ENCODE assay signal across 8 mouse cellular contexts in genomic region chr8:95320224-95321139, GRCm38 (mm10). TPM values are rescaled to one million over a fixed set of nuclear protein-coding genes. Genes with fewer than 3 reads are reported as not detected.
DNase-seq lines count a peak whose midpoint lies in the region; ATAC-seq and TF ChIP-seq lines count a peak whose summit lies in the region.
"Had no signal": no experiment of that assay in that cellular context is flagged by ENCODE, and none has a peak within 500 bp of the region (broad histone marks: within the 10 kb centered on the region; RNA-seq: fewer than 3 reads in every experiment).

No protein-coding gene starts in this region.

- DNase-seq in R1 (ENCODE audit: low read depth, low spot score) = peak; percentile 82
- DNase-seq in forebrain, embryonic 11.5 days (ENCODE audit: low spot score) = peak; percentile 74
- peak; percentile 77 for DNase-seq in hindbrain, postnatal 0 days (ENCODE audit: low spot score)
- DNase-seq in liver, embryonic 13.5 days = peak; percentile 43
- DNase-seq in naive thymus-derived CD4-positive, alpha-beta T cell, adult 2 months (ENCODE audit: low read depth) = peak; percentile 88

- no peaks in the 10 kb centered on the region for H3K9me3 ChIP-seq in forebrain, embryonic 11.5 days (ENCODE audit: control insufficient read depth, low read length)
- H3K9me3 ChIP-seq in hindbrain, postnatal 0 days (ENCODE audit: low read length) = no peaks in the 10 kb centered on the region
- H3K9me3 ChIP-seq in liver, embryonic 13.5 days (replicated peaks) = no peaks in the 10 kb centered on the region
- H3K9me3 ChIP-seq in stomach, embryonic 15.5 days = no peaks in the 10 kb centered on the region

- H3K27me3 ChIP-seq in forebrain, embryonic 11.5 days (ENCODE audit: control insufficient read depth, insufficient read depth, low read length) = no peaks in the 10 kb centered on the region
- H3K27me3 ChIP-seq in hindbrain, postnatal 0 days (ENCODE audit: insufficient read depth, low read length) = no peaks in the 10 kb centered on the region
- peaks cover 40% of the 10 kb centered on the region for H3K27me3 ChIP-seq in liver, embryonic 13.5 days
- no peaks in the 10 kb centered on the region for H3K27me3 ChIP-seq in stomach, embryonic 15.5 days (replicated peaks)

- peak overlapping the region; percentile 58 for H3K4me2 ChIP-seq in forebrain, embryonic 11.5 days (ENCODE audit: low read depth, low read length, severe bottlenecking)
- H3K4me2 ChIP-seq in hindbrain, postnatal 0 days (ENCODE audit: low read depth, low read length) = peak overlapping the region; percentile 84
- peak overlapping the region; percentile 74 for H3K4me2 ChIP-seq in liver, embryonic 13.5 days
- peak overlapping the region; percentile 97 for H3K4me2 ChIP-seq in stomach, embryonic 15.5 days

- H3K4me1 ChIP-seq in brown adipose tissue, adult 24 weeks (ENCODE audit: control insufficient read depth, insufficient read depth, insufficient read length, low read length) = no peaks in the 10 kb centered on the region
- H3K4me1 ChIP-seq in forebrain, embryonic 11.5 days (replicated peaks; ENCODE audit: control insufficient read depth, insufficient read depth, low read length) = peaks cover 4% of the 10 kb centered on the region; the same call in 1 of the 2 replicates
- 0 out of 2 replicates have a peak, but pooled peaks cover 3% of the 10 kb centered on the region for H3K4me1 ChIP-seq in hindbrain, postnatal 0 days (ENCODE audit: insufficient read depth, low read length)
- H3K4me1 ChIP-seq in liver, embryonic 13.5 days (replicated peaks) = peaks cover 11% of the 10 kb centered on the region
- H3K4me1 ChIP-seq in stomach, embryonic 15.5 days = 0 out of 2 replicates have a peak, but pooled peaks cover 13% of the 10 kb centered on the region

- H3K36me3 ChIP-seq in forebrain, embryonic 11.5 days (ENCODE audit: control insufficient read depth, insufficient read depth, low read length) = no peaks in the 10 kb centered on the region; the same call in 1 of the 2 replicates
- H3K36me3 ChIP-seq in hindbrain, postnatal 0 days (ENCODE audit: insufficient read depth, low read length) = no peaks in the 10 kb centered on the region; the same call in 1 of the 2 replicates
- H3K36me3 ChIP-seq in liver, embryonic 13.5 days = peaks cover under 1% of the 10 kb centered on the region; the same call in 1 of the 2 replicates
- peaks cover 16% of the 10 kb centered on the region for H3K36me3 ChIP-seq in stomach, embryonic 15.5 days

- TF ChIP-seq CTCF in hindbrain, postnatal 0 days (IDR thresholded peaks at IDR 0.05; ENCODE audit: low read depth) = peak; percentile 52

- H3K27ac ChIP-seq in brown adipose tissue, adult 24 weeks (replicated peaks; ENCODE audit: low read depth, low read length) = no peak overlapping the region
- no peak overlapping the region for H3K27ac ChIP-seq in forebrain, embryonic 11.5 days (ENCODE audit: low read depth, low read length)
- H3K27ac ChIP-seq in hindbrain, postnatal 0 days = no peak overlapping the region
- no peak overlapping the region for H3K27ac ChIP-seq in liver, embryonic 13.5 days
- H3K27ac ChIP-seq in stomach, embryonic 15.5 days = no peak overlapping the region

- H3K9ac ChIP-seq in forebrain, embryonic 11.5 days (ENCODE audit: low read length) = peak overlapping the region; percentile 47; the same call in 1 of the 2 replicates
- H3K9ac ChIP-seq in hindbrain, postnatal 0 days (replicated peaks; ENCODE audit: low read length) = peak overlapping the region; percentile 39
- H3K9ac ChIP-seq in liver, embryonic 13.5 days = peak overlapping the region; percentile 39; the same call in 1 of the 2 replicates
- H3K9ac ChIP-seq in stomach, embryonic 15.5 days = 0 out of 2 replicates have a peak overlapping the region, but pooled peaks have one; percentile 11

- WGBS in forebrain, embryonic 11.5 days = 2% methylated on average over 41 of the region's 41 CpGs
- 3% methylated on average over 41 of the region's 41 CpGs for WGBS in hindbrain, postnatal 0 days
- WGBS in liver, embryonic 13.5 days (ENCODE audit: insufficient replicate concordance) = 3% methylated on average over 41 of the region's 41 CpGs
- 2% methylated on average over 41 of the region's 41 CpGs for WGBS in stomach, embryonic 15.5 days

- ATAC-seq in forebrain, embryonic 11.5 days (replicated peaks; ENCODE audit: low FRiP score) = peak; percentile 74
- ATAC-seq in hindbrain, postnatal 0 days = peak; percentile 77
- peak; percentile 41; the same call in 1 of the 2 replicates for ATAC-seq in liver, embryonic 13.5 days (ENCODE audit: low read depth)
- peak; percentile 86 for ATAC-seq in stomach, embryonic 15.5 days (ENCODE audit: insufficient read depth, low FRiP score, low read depth)

- peak overlapping the region; percentile 35 for H3K4me3 ChIP-seq in brown adipose tissue, adult 24 weeks (ENCODE audit: insufficient read depth, low read depth, low read length)
- peak overlapping the region; percentile 32 for H3K4me3 ChIP-seq in forebrain, embryonic 11.5 days (ENCODE audit: low read depth, low read length)
- peak overlapping the region; percentile 42 for H3K4me3 ChIP-seq in hindbrain, postnatal 0 days (ENCODE audit: low read length)
- peak overlapping the region; percentile 50 for H3K4me3 ChIP-seq in liver, embryonic 13.5 days (replicated peaks)
- H3K4me3 ChIP-seq in stomach, embryonic 15.5 days (replicated peaks) = peak overlapping the region; percentile 44

RNA-seq across cellular contexts. Expression of gene Tepp, which starts 10.1 kb away (rescaled TPM):
- polyA plus RNA-seq in brown adipose tissue, adult 24 weeks (2012; ENCODE audit: insufficient read depth, insufficient read length, missing spikeins) = not detected in 2 replicates
- not detected in 2 replicates for polyA plus RNA-seq in forebrain, embryonic 11.5 days (2014; fragmentation: Nextera tagmentation; extraction: Ambion mirVana)
- 1.4 TPM in 1 of 2 replicates, not detected in the other for total RNA-seq in hindbrain, postnatal 0 days (2014; rRNA removed)
- polyA plus RNA-seq in hindbrain, postnatal 0 days (2015; fragmentation: Nextera tagmentation; extraction: Ambion mirVana) = 3.1 and 3.7 TPM in 2 replicates
- not detected in 2 replicates for polyA plus RNA-seq in liver, embryonic 13.5 days (2015; fragmentation: Nextera tagmentation; extraction: Ambion mirVana)
- polyA plus RNA-seq in stomach, embryonic 15.5 days (2015; fragmentation: Nextera tagmentation; extraction: Ambion mirVana) = 0.23 and 0.48 TPM in 2 replicates
- total RNA-seq: gastrocnemius, postnatal 36 days had no signal

RNA-seq across cellular contexts. Expression of gene Zfp319, which starts 11.3 kb away (rescaled TPM):
- polyA plus RNA-seq in brown adipose tissue, adult 24 weeks (2012; ENCODE audit: insufficient read depth, insufficient read length, missing spikeins) = 1.3 and 2.1 TPM in 2 replicates
- 14.6 and 15.0 TPM in 2 replicates for polyA plus RNA-seq in forebrain, embryonic 11.5 days (2014; fragmentation: Nextera tagmentation; extraction: Ambion mirVana)
- total RNA-seq in hindbrain, postnatal 0 days (2014; rRNA removed) = 18.3 and 21.0 TPM in 2 replicates
- polyA plus RNA-seq in hindbrain, postnatal 0 days (2015; fragmentation: Nextera tagmentation; extraction: Ambion mirVana) = 9.2 and 10.5 TPM in 2 replicates
- polyA plus RNA-seq in liver, embryonic 13.5 days (2015; fragmentation: Nextera tagmentation; extraction: Ambion mirVana) = 0.78 and 1.2 TPM in 2 replicates
- 6.2 and 7.2 TPM in 2 replicates for polyA plus RNA-seq in stomach, embryonic 15.5 days (2015; fragmentation: Nextera tagmentation; extraction: Ambion mirVana)

RNA-seq across cellular contexts. Expression of gene Usb1, which starts 11.6 kb away (rescaled TPM):
- polyA plus RNA-seq in brown adipose tissue, adult 24 weeks (2012; ENCODE audit: insufficient read depth, insufficient read length, missing spikeins) = 8.4 and 8.6 TPM in 2 replicates
- polyA plus RNA-seq in forebrain, embryonic 11.5 days (2014; fragmentation: Nextera tagmentation; extraction: Ambion mirVana) = 43.1 and 46.5 TPM in 2 replicates
- 22.8 and 68.5 TPM in 2 replicates for total RNA-seq in hindbrain, postnatal 0 days (2014; rRNA removed)
- polyA plus RNA-seq in hindbrain, postnatal 0 days (2015; fragmentation: Nextera tagmentation; extraction: Ambion mirVana) = 25.6 and 25.9 TPM in 2 replicates
- polyA plus RNA-seq in liver, embryonic 13.5 days (2015; fragmentation: Nextera tagmentation; extraction: Ambion mirVana) = 13.0 and 15.2 TPM in 2 replicates
- 36.1 and 38.5 TPM in 2 replicates for polyA plus RNA-seq in stomach, embryonic 15.5 days (2015; fragmentation: Nextera tagmentation; extraction: Ambion mirVana)

RNA-seq across cellular contexts. Expression of gene Cngb1, which starts 14.1 kb away (rescaled TPM):
- polyA plus RNA-seq in brown adipose tissue, adult 24 weeks (2012; ENCODE audit: insufficient read depth, insufficient read length, missing spikeins) = 1.7 TPM in 1 of 2 replicates, not detected in the other
- polyA plus RNA-seq in forebrain, embryonic 11.5 days (2014; fragmentation: Nextera tagmentation; extraction: Ambion mirVana) = 0.17 and 0.33 TPM in 2 replicates
- total RNA-seq in hindbrain, postnatal 0 days (2014; rRNA removed) = 0.52 and 0.83 TPM in 2 replicates
- polyA plus RNA-seq in hindbrain, postnatal 0 days (2015; fragmentation: Nextera tagmentation; extraction: Ambion mirVana) = 1.2 and 1.7 TPM in 2 replicates
- polyA plus RNA-seq in liver, embryonic 13.5 days (2015; fragmentation: Nextera tagmentation; extraction: Ambion mirVana) = not detected in 2 replicates
- 0.59 and 1.1 TPM in 2 replicates for polyA plus RNA-seq in stomach, embryonic 15.5 days (2015; fragmentation: Nextera tagmentation; extraction: Ambion mirVana)

RNA-seq across cellular contexts. Expression of gene Mmp15, which starts 31.6 kb away (rescaled TPM):
- 6.1 and 6.5 TPM in 2 replicates for polyA plus RNA-seq in brown adipose tissue, adult 24 weeks (2012; ENCODE audit: insufficient read depth, insufficient read length, missing spikeins)
- polyA plus RNA-seq in forebrain, embryonic 11.5 days (2014; fragmentation: Nextera tagmentation; extraction: Ambion mirVana) = 20.6 and 21.0 TPM in 2 replicates
- 72.9 and 80.6 TPM in 2 replicates for total RNA-seq in hindbrain, postnatal 0 days (2014; rRNA removed)
- polyA plus RNA-seq in hindbrain, postnatal 0 days (2015; fragmentation: Nextera tagmentation; extraction: Ambion mirVana) = 14.0 and 14.2 TPM in 2 replicates
- 0.86 and 1.1 TPM in 2 replicates for polyA plus RNA-seq in liver, embryonic 13.5 days (2015; fragmentation: Nextera tagmentation; extraction: Ambion mirVana)
- polyA plus RNA-seq in stomach, embryonic 15.5 days (2015; fragmentation: Nextera tagmentation; extraction: Ambion mirVana) = 17.0 and 20.0 TPM in 2 replicates
